In the genomic region with DNA sequence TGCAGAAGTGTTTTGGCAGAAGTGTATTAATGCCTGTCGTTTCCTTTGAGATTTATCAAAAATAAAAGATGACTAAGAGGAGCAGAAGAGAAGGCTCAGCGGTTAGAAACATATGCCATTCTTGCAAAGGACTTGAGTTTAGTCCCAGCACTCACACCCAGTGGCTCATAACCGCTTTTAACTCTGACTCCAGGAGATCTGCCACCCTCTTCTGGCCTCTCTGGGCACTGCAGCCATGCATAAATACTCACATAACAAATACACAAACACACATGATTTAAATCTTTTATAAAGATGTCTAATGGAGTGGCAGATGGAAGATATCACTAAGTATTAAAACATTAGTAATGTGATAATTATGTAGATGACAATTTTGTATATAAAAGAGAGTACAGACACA, we compare ENCODE assay signal across 20 mouse cellular contexts. TPM values are rescaled to one million over a fixed set of nuclear protein-coding genes. Genes with fewer than 3 reads are reported as not detected.
A peak's percentile ranks its signal among the peaks of the same experiment; 100 is the strongest.
DNase-seq lines count a peak whose midpoint lies in the region; ATAC-seq and TF ChIP-seq lines count a peak whose summit lies in the region.
"Had no signal": no experiment of that assay in that cellular context is flagged by ENCODE, and none has a peak within 500 bp of the region (broad histone marks: within the 10 kb centered on the region; RNA-seq: fewer than 3 reads in every experiment).

No protein-coding gene starts in this region.

- H3K9me3 ChIP-seq in heart, embryonic 11.5 days (replicated peaks; ENCODE audit: control insufficient read depth, low read length), result no peaks in the 10 kb centered on the region
- H3K9me3 ChIP-seq in liver, postnatal 0 days (ENCODE audit: low read length), result no peaks in the 10 kb centered on the region
- H3K9me3 ChIP-seq in forebrain, embryonic 15.5 days, result no peaks in the 10 kb centered on the region
- H3K9me3 ChIP-seq: embryonic facial prominence, embryonic 12.5 days; hindbrain, embryonic 12.5 days had no signal

- no peaks in the 10 kb centered on the region for H3K27me3 ChIP-seq in heart, adult 2 months (ENCODE audit: control insufficient read depth, insufficient read depth, low read length)
- no peaks in the 10 kb centered on the region for H3K27me3 ChIP-seq in heart, embryonic 11.5 days (ENCODE audit: control insufficient read depth, insufficient read depth, low read length)
- H3K27me3 ChIP-seq in liver, postnatal 0 days (ENCODE audit: insufficient read depth, low read length), result no peaks in the 10 kb centered on the region
- no peaks in the 10 kb centered on the region for H3K27me3 ChIP-seq in forebrain, embryonic 15.5 days
- H3K27me3 ChIP-seq: embryonic facial prominence, embryonic 12.5 days; hindbrain, embryonic 12.5 days had no signal

- no peaks in the 10 kb centered on the region for H3K4me1 ChIP-seq in heart, adult 2 months (ENCODE audit: control insufficient read depth, insufficient read depth, low read length)
- no peaks in the 10 kb centered on the region for H3K4me1 ChIP-seq in heart, embryonic 11.5 days (ENCODE audit: control insufficient read depth, insufficient read depth, low read length)
- H3K4me1 ChIP-seq in liver, postnatal 0 days (ENCODE audit: insufficient read depth), result no peaks in the 10 kb centered on the region
- H3K4me1 ChIP-seq in forebrain, embryonic 15.5 days, result no peaks in the 10 kb centered on the region
- H3K4me1 ChIP-seq: embryonic facial prominence, embryonic 12.5 days; hindbrain, embryonic 12.5 days had no signal

- no peak for TF ChIP-seq POLR2A in heart, adult 2 months (IDR thresholded peaks at IDR 0.05; ENCODE audit: insufficient read depth, low read depth, low read length)

- intact Hi-C loops in heart, adult 2 months (cut with DNase I), result no loop called here

- no peak for TF ChIP-seq EP300 in heart, adult 2 months (IDR thresholded peaks at IDR 0.05; ENCODE audit: insufficient read depth, low read depth, low read length)
- no peak for TF ChIP-seq EP300 in liver, postnatal 0 days (IDR thresholded peaks at IDR 0.05; ENCODE audit: low read depth)

- WGBS in heart, adult 2 months, result 62% methylated on average over 3 of the region's 3 CpGs
- 55% methylated on average over 3 of the region's 3 CpGs for WGBS in heart, embryonic 11.5 days (ENCODE audit: insufficient replicate concordance)
- WGBS in liver, postnatal 0 days (ENCODE audit: insufficient replicate concordance), result 66% methylated on average over 3 of the region's 3 CpGs
- 61% methylated on average over 3 of the region's 3 CpGs for WGBS in forebrain, embryonic 15.5 days

- H3K79me2 ChIP-seq in heart, adult 2 months (replicated peaks; ENCODE audit: control insufficient read depth, insufficient read depth, low read length), result no peaks in the 10 kb centered on the region

- ATAC-seq in heart, embryonic 11.5 days (replicated peaks; ENCODE audit: insufficient number of reproducible peaks, low FRiP score, low TSS enrichment), result no peak
- ATAC-seq in liver, postnatal 0 days, result no peak
- no peak for ATAC-seq in forebrain, embryonic 15.5 days (replicated peaks)

- H3K4me3 ChIP-seq in heart, adult 2 months, result no peak overlapping the region
- no peak overlapping the region for H3K4me3 ChIP-seq in heart, embryonic 11.5 days (ENCODE audit: low read depth, low read length)
- no peak overlapping the region for H3K4me3 ChIP-seq in liver, postnatal 0 days (ENCODE audit: low read depth, low read length)
- no peak overlapping the region for H3K4me3 ChIP-seq in forebrain, embryonic 15.5 days
- H3K4me3 ChIP-seq: embryonic facial prominence, embryonic 12.5 days; hindbrain, embryonic 12.5 days had no signal

- H3K9ac ChIP-seq in heart, adult 2 months (ENCODE audit: low read depth, low read length), result no peak overlapping the region
- H3K9ac ChIP-seq in heart, embryonic 11.5 days (ENCODE audit: low read depth, low read length), result no peak overlapping the region
- no peak overlapping the region for H3K9ac ChIP-seq in liver, postnatal 0 days (replicated peaks)
- H3K9ac ChIP-seq in forebrain, embryonic 15.5 days (replicated peaks), result no peak overlapping the region
- H3K9ac ChIP-seq: embryonic facial prominence, embryonic 12.5 days; hindbrain, embryonic 12.5 days had no signal

- peak; percentile 30 for TF ChIP-seq CTCF in heart, adult 2 months (IDR thresholded peaks at IDR 0.05)
- TF ChIP-seq CTCF in liver, postnatal 0 days (IDR thresholded peaks at IDR 0.05; ENCODE audit: low read depth), result peak; percentile 44

- H3K4me2 ChIP-seq in heart, embryonic 11.5 days, result no peak overlapping the region
- H3K4me2 ChIP-seq in liver, postnatal 0 days (ENCODE audit: low read depth, low read length), result no peak overlapping the region
- H3K4me2 ChIP-seq in forebrain, embryonic 15.5 days (replicated peaks), result no peak overlapping the region
- H3K4me2 ChIP-seq: embryonic facial prominence, embryonic 12.5 days; hindbrain, embryonic 12.5 days had no signal

- H3K36me3 ChIP-seq in heart, adult 2 months (ENCODE audit: control insufficient read depth, insufficient read depth, low read length), result no peaks in the 10 kb centered on the region
- H3K36me3 ChIP-seq in heart, embryonic 11.5 days (ENCODE audit: control insufficient read depth, insufficient read depth, low read length), result no peaks in the 10 kb centered on the region
- H3K36me3 ChIP-seq in liver, postnatal 0 days (replicated peaks; ENCODE audit: insufficient read depth, low read length), result no peaks in the 10 kb centered on the region
- H3K36me3 ChIP-seq in forebrain, embryonic 15.5 days, result no peaks in the 10 kb centered on the region

- no peak for DNase-seq in heart, adult 2 months
- no peak for DNase-seq in liver, postnatal 0 days
- DNase-seq in liver, result no peak
- DNase-seq in ES-CJ7 (ENCODE audit: low read depth, low spot score), result peak; percentile 55
- DNase-seq in induced T-regulatory cell, adult 2 months (ENCODE audit: low read depth), result peak; percentile 18
- no peak for DNase-seq in urinary bladder, postnatal 4 days (ENCODE audit: low spot score in 2 of 2)
- DNase-seq: adrenal gland, postnatal 36 days; cerebellum, postnatal 25 days; heart, adult 11 months; kidney, adult 8-10 months had no signal

- H3K27ac ChIP-seq in heart, adult 2 months, result no peak overlapping the region
- H3K27ac ChIP-seq in heart, embryonic 11.5 days (ENCODE audit: low read depth, low read length), result no peak overlapping the region
- no peak overlapping the region for H3K27ac ChIP-seq in liver, postnatal 0 days (ENCODE audit: low read depth)
- H3K27ac ChIP-seq in forebrain, embryonic 15.5 days (replicated peaks), result no peak overlapping the region
- H3K27ac ChIP-seq: embryonic facial prominence, embryonic 12.5 days; hindbrain, embryonic 12.5 days had no signal

RNA-seq across cellular contexts. Expression of a gene that starts 20.8 kb away (rescaled TPM):
- not detected for total RNA-seq in heart, adult 2 months (2021)
- not detected in 2 replicates for polyA plus RNA-seq in heart, adult 2 months (2012; rRNA removed)
- 0.34 and 1.3 TPM in 2 replicates for polyA plus RNA-seq in heart, embryonic 11.5 days (2014; fragmentation: Nextera tagmentation; extraction: Ambion mirVana)
- polyA plus RNA-seq in liver, postnatal 0 days (2015; fragmentation: Nextera tagmentation; extraction: Ambion mirVana), result not detected in 2 replicates
- not detected in 2 replicates for polyA plus RNA-seq in forebrain, embryonic 15.5 days (2015; fragmentation: Nextera tagmentation; extraction: Ambion mirVana)
- total RNA-seq: adrenal gland, postnatal 36 days; layer of hippocampus, adult 8-10 months had no signal
- polyA plus RNA-seq: C2C12; heart, postnatal 0 days; limb, embryonic 14.5 days; neural tube, embryonic 14.5 days; thymus, postnatal 0 days had no signal

RNA-seq across cellular contexts. Expression of a gene that starts 26.0 kb away (rescaled TPM):
- total RNA-seq in heart, adult 2 months (2021), result not detected
- polyA plus RNA-seq in heart, adult 2 months (2012; rRNA removed), result 0.15 and 0.21 TPM in 2 replicates
- 0.43 and 0.66 TPM in 2 replicates for polyA plus RNA-seq in heart, embryonic 11.5 days (2014; fragmentation: Nextera tagmentation; extraction: Ambion mirVana)
- not detected in 2 replicates for polyA plus RNA-seq in liver, postnatal 0 days (2015; fragmentation: Nextera tagmentation; extraction: Ambion mirVana)
- polyA plus RNA-seq in forebrain, embryonic 15.5 days (2015; fragmentation: Nextera tagmentation; extraction: Ambion mirVana), result 0.34 and 0.62 TPM in 2 replicates
- total RNA-seq: adrenal gland, postnatal 36 days had no signal
- polyA plus RNA-seq: C2C12 had no signal

RNA-seq across cellular contexts. Expression of a gene that starts 35.4 kb away (rescaled TPM):
- total RNA-seq in heart, adult 2 months (2021), result 1 to 10 TPM; 1.4 to 4.0 TPM
- 5.2 and 5.4 TPM in 2 replicates for polyA plus RNA-seq in heart, adult 2 months (2012; rRNA removed)
- 16.1 and 22.1 TPM in 2 replicates for polyA plus RNA-seq in heart, embryonic 11.5 days (2014; fragmentation: Nextera tagmentation; extraction: Ambion mirVana)
- polyA plus RNA-seq in liver, postnatal 0 days (2015; fragmentation: Nextera tagmentation; extraction: Ambion mirVana), result 13.6 and 17.1 TPM in 2 replicates
- 4.0 and 4.5 TPM in 2 replicates for polyA plus RNA-seq in forebrain, embryonic 15.5 days (2015; fragmentation: Nextera tagmentation; extraction: Ambion mirVana)

RNA-seq across cellular contexts. Expression of a gene that starts 54.7 kb away (rescaled TPM):
- 1 to 10 TPM; 4.9 to 5.9 TPM for total RNA-seq in heart, adult 2 months (2021)
- polyA plus RNA-seq in heart, adult 2 months (2012; rRNA removed), result 6.7 and 11.5 TPM in 2 replicates
- polyA plus RNA-seq in heart, embryonic 11.5 days (2014; fragmentation: Nextera tagmentation; extraction: Ambion mirVana), result 11.3 and 12.2 TPM in 2 replicates
- polyA plus RNA-seq in liver, postnatal 0 days (2015; fragmentation: Nextera tagmentation; extraction: Ambion mirVana), result 3.9 and 4.3 TPM in 2 replicates
- 12.6 and 14.2 TPM in 2 replicates for polyA plus RNA-seq in forebrain, embryonic 15.5 days (2015; fragmentation: Nextera tagmentation; extraction: Ambion mirVana)

Comparison
In these comparisons a context has a peak if more than half of its experiments do, and no peak if none do; other contexts are left out.
1. DNase-seq: peak in ES-CJ7 (single experiment) and induced T-regulatory cell, adult 2 months (single experiment); none in heart, adult 2 months (0 of 2), liver, postnatal 0 days (single experiment), liver (single experiment) and urinary bladder, postnatal 4 days (0 of 2).